Mouse (Mus musculus): ENCODE results near the gene Rdh8.

GRCm38 (mm10) chr9:20812537-20813271 lies 5.6 kb upstream of the Rdh8 start:
- no peak for TF ChIP-seq CTCF (IDR thresholded peaks at IDR 0.05; ENCODE audit: low read depth)
- TF ChIP-seq EP300 (optimal IDR thresholded peaks at IDR 0.05) = no peak

All from stomach, postnatal 0 days (tissue).